Mouse (Mus musculus) liver, embryonic 14 days (tissue): ENCODE results near the gene Sema7a. TPM values are rescaled to one million over a fixed set of nuclear protein-coding genes. Genes with fewer than 3 reads are reported as not detected.

Experiments used
- polyA plus RNA-seq: library from polyadenylated mRNA; depleted of rRNA; stranded (reverse); fragments of >200 nt; gene quantifications from 2 replicates; pipeline ENCODE4 v1.2.3, GENCODE M21; 2012; rRNA removed

The Sema7a gene
- polyA plus RNA-seq, result 0.10 and 0.14 TPM in 2 replicates

GRCm38 (mm10) chr9:57939431-57940348 is at the start of gene Sema7a:
Gene Sema7a (plus strand): TSS chr9:57940112.

GRCm38 (mm10) chr9:57910254-57911160 is 29.4 kb upstream of the Sema7a start, which contains the start of gene Ubl7:
Gene Ubl7 (plus strand): TSS chr9:57910979.

GRCm38 (mm10) chr9:58005753-58006461 is 66.0 kb downstream of the Sema7a start, which contains the start of gene Cyp11a1:
Gene Cyp11a1 (plus strand): TSS chr9:58006411.

Other genes starting within 250 kb of the Sema7a start
- gene Edc3, start 231.6 kb upstream of the Sema7a start, polyA plus RNA-seq, result 6.1 and 7.4 TPM in 2 replicates
- gene Clk3, start 174.3 kb upstream of the Sema7a start, polyA plus RNA-seq, result 116 and 134 TPM in 2 replicates
- gene Arid3b, start 103.3 kb upstream of the Sema7a start, polyA plus RNA-seq, result 6.5 and 8.1 TPM in 2 replicates
- gene Ubl7, start 29.1 kb upstream of the Sema7a start, polyA plus RNA-seq, result 22.7 and 27.6 TPM in 2 replicates
- gene Cyp11a1, start 66.3 kb downstream of the Sema7a start, polyA plus RNA-seq, result 0.21 and 0.23 TPM in 2 replicates
- gene Stra6, start 123.7 kb downstream of the Sema7a start, polyA plus RNA-seq, result 0.03 and 0.05 TPM in 2 replicates
- not detected in 2 replicates for gene Ccdc33, start 178.7 kb downstream of the Sema7a start, polyA plus RNA-seq